Mouse (Mus musculus) splenic B cell, adult 2 months (primary cell): Measurements from ENCODE around the gene Actn1.

Source experiments
- DNase-seq: peaks from one replicate; pipeline ENCODE4 v3.0.0-alpha.2; 2011; ENCODE audit warnings: low read depth, low spot score
- H3K27me3 ChIP-seq: 2 replicates; pipeline ENCODE4 v1.6.1; 2012; ENCODE audit warnings: mild to moderate bottlenecking, low read length, moderate library complexity, mixed read lengths; ENCODE audit not compliant: control insufficient read depth, poor library complexity, insufficient read depth, severe bottlenecking
- H3K36me3 ChIP-seq: 2 replicates; pipeline ENCODE4 v1.6.1; 2012; ENCODE audit warnings: mild to moderate bottlenecking, low read length, moderate library complexity, mixed read lengths; ENCODE audit not compliant: control insufficient read depth, poor library complexity, insufficient read depth, severe bottlenecking

The Actn1 gene

GRCm38 (mm10) chr12:80199738-80200137 lies 60.4 kb downstream of the Actn1 start:
- DNase-seq: no peak
- Histone ChIP-seq H3K27me3 (no peaks in the 10 kb centered on the region), H3K36me3 (no peaks in the 10 kb centered on the region)

GRCm38 (mm10) chr12:80198487-80198886 lies 61.7 kb downstream of the Actn1 start:
- DNase-seq: peak; percentile 76
- H3K36me3 ChIP-seq: no peaks in the 10 kb centered on the region
- no peaks in the 10 kb centered on the region for H3K27me3 ChIP-seq

- H3K36me3 ChIP-seq: no peaks in the 10 kb centered on the region
- no peaks in the 10 kb centered on the region for H3K27me3 ChIP-seq
- peak; percentile 77 for DNase-seq
Measured at GRCm38 (mm10) chr12:80197343-80197742, 62.8 kb downstream of the Actn1 start.

GRCm38 (mm10) chr12:80191806-80192205 lies 68.4 kb downstream of the Actn1 start:
- no peaks in the 10 kb centered on the region for H3K27me3 ChIP-seq
- DNase-seq: no peak
- H3K36me3 ChIP-seq: no peaks in the 10 kb centered on the region

GRCm38 (mm10) chr12:80191371-80191770 lies 68.8 kb downstream of the Actn1 start:
- no peak for DNase-seq
- no peaks in the 10 kb centered on the region for H3K36me3 ChIP-seq
- no peaks in the 10 kb centered on the region for H3K27me3 ChIP-seq

GRCm38 (mm10) chr12:80190915-80191314 lies 69.3 kb downstream of the Actn1 start:
- Histone ChIP-seq H3K27me3 (no peaks in the 10 kb centered on the region), H3K36me3 (no peaks in the 10 kb centered on the region)
- DNase-seq: no peak

- no peaks in the 10 kb centered on the region for H3K36me3 ChIP-seq
- no peaks in the 10 kb centered on the region for H3K27me3 ChIP-seq
- no peak for DNase-seq
Measured at GRCm38 (mm10) chr12:80184041-80184440, 76.1 kb downstream of the Actn1 start.

GRCm38 (mm10) chr12:80181831-80182230 lies 78.3 kb downstream of the Actn1 start:
- no peaks in the 10 kb centered on the region for H3K27me3 ChIP-seq
- DNase-seq: no peak
- H3K36me3 ChIP-seq: no peaks in the 10 kb centered on the region

GRCm38 (mm10) chr12:80178035-80178434 lies 82.1 kb downstream of the Actn1 start:
- DNase-seq: no peak
- no peaks in the 10 kb centered on the region for H3K36me3 ChIP-seq
- no peaks in the 10 kb centered on the region for H3K27me3 ChIP-seq

- Histone ChIP-seq H3K27me3 (no peaks in the 10 kb centered on the region), H3K36me3 (no peaks in the 10 kb centered on the region)
- no peak for DNase-seq
Measured at GRCm38 (mm10) chr12:80168736-80169135, 91.4 kb downstream of the Actn1 start.

- H3K27me3 ChIP-seq: no peaks in the 10 kb centered on the region
- peak; percentile 83 for DNase-seq
- no peaks in the 10 kb centered on the region for H3K36me3 ChIP-seq
Measured at GRCm38 (mm10) chr12:80168178-80168686, 91.9 kb downstream of the Actn1 start.

GRCm38 (mm10) chr12:80167321-80167720 lies 92.8 kb downstream of the Actn1 start:
- DNase-seq: no peak
- Histone ChIP-seq H3K36me3 (no peaks in the 10 kb centered on the region), H3K27me3 (no peaks in the 10 kb centered on the region)

GRCm38 (mm10) chr12:80166651-80167050 lies 93.5 kb downstream of the Actn1 start:
- H3K36me3 ChIP-seq: no peaks in the 10 kb centered on the region
- no peaks in the 10 kb centered on the region for H3K27me3 ChIP-seq
- DNase-seq: no peak

GRCm38 (mm10) chr12:80164526-80164925 lies 95.6 kb downstream of the Actn1 start:
- H3K27me3 ChIP-seq: no peaks in the 10 kb centered on the region
- DNase-seq: no peak
- no peaks in the 10 kb centered on the region for H3K36me3 ChIP-seq

- DNase-seq: no peak
- no peaks in the 10 kb centered on the region for H3K27me3 ChIP-seq
- H3K36me3 ChIP-seq: no peaks in the 10 kb centered on the region
Measured at GRCm38 (mm10) chr12:80162448-80162847, 97.7 kb downstream of the Actn1 start.

GRCm38 (mm10) chr12:80157675-80158074 lies 102.5 kb downstream of the Actn1 start:
- DNase-seq: peak; percentile 59
- Histone ChIP-seq H3K36me3 (no peaks in the 10 kb centered on the region), H3K27me3 (no peaks in the 10 kb centered on the region)
